Mouse (Mus musculus) effector memory CD4-positive, alpha-beta T cell, adult 7 months (primary cell): ENCODE measurements around the gene Hacd4. TPM values are rescaled to one million over a fixed set of nuclear protein-coding genes. Genes with fewer than 3 reads are reported as not detected.

Experiments used
- polyA plus RNA-seq: library from polyadenylated mRNA; unstranded; fragments of 100-300 nt; shearing (Covaris generic); gene quantifications from one replicate; pipeline ENCODE4 v1.2.1, GENCODE M21; 2017

The Hacd4 gene
- 0.73 TPM for polyA plus RNA-seq

DNA sequence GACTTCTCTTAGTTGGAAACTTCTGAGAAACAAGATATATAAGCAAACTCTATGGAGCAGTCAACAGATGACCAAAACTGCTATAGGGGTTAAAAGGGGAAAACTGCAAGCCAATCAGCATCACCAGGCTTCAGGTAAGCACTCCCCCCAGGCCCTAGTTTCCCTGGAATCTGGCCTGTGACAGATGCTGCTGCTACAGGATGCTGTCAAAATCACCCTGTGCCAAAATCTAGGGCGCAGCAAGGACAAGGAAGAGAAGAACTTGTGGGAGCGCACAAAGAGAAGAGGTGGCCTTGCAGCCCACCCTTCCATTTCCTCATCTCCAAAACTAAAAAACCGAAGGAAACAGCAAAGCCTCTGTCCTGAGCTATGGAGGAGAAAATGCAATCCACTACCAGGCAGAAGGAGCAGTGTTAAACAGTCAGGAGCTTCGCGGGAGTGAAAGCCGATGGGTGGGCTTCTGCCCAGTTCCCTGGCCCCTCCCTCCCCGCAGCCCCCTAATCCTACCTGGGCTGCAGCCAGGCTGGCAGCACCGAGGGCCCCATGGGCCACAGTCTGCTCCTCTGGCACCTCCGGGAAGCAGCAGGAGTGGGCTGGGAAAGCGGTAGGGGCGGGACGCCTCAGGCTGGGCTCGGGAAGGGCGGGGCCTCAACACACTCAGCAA is at the start of gene Hacd4:
Hacd4 (minus strand) TSS at position 603 of the 664 bp plus-strand sequence.

Other genes with a start within 250 kb of the Hacd4 start
- gene Ifnb1, start 83.8 kb upstream of the Hacd4 start, polyA plus RNA-seq: 0.69 TPM
- gene Ifna15, start 119.3 kb upstream of the Hacd4 start, polyA plus RNA-seq: not detected
- not detected for gene Ifna14, start 132.9 kb upstream of the Hacd4 start, polyA plus RNA-seq
- not detected for gene Ifna9, start 153.5 kb upstream of the Hacd4 start, polyA plus RNA-seq
- gene Ifna12, start 164.4 kb upstream of the Hacd4 start, polyA plus RNA-seq: not detected
- gene C87499, start 195.5 kb upstream of the Hacd4 start, polyA plus RNA-seq: not detected
- gene Ifna13, start 205.5 kb upstream of the Hacd4 start, polyA plus RNA-seq: not detected
- gene Ifna16, start 238.0 kb upstream of the Hacd4 start, polyA plus RNA-seq: not detected
- not detected for gene Ifna2, start 245.0 kb upstream of the Hacd4 start, polyA plus RNA-seq